Mouse (Mus musculus): ENCODE results near the gene Zmynd11.

Gene Zmynd11

GRCm38 (mm10) chr13:9656613-9657012 is 108.5 kb downstream of the Zmynd11 start:
- DNase-seq (ENCODE audit: low read depth): no peak

GRCm38 (mm10) chr13:9653018-9653417 is 112.1 kb downstream of the Zmynd11 start:
- no peak for DNase-seq (ENCODE audit: low read depth)

GRCm38 (mm10) chr13:9650580-9650979 is 114.5 kb downstream of the Zmynd11 start:
- no peak for DNase-seq (ENCODE audit: low read depth)

GRCm38 (mm10) chr13:9649894-9650293 is 115.2 kb downstream of the Zmynd11 start:
- no peak for DNase-seq (ENCODE audit: low read depth)

GRCm38 (mm10) chr13:9648716-9649115 is 116.4 kb downstream of the Zmynd11 start:
- DNase-seq (ENCODE audit: low read depth): no peak

- DNase-seq (ENCODE audit: low read depth): no peak
Observed at GRCm38 (mm10) chr13:9637949-9638348, 127.2 kb downstream of the Zmynd11 start.

GRCm38 (mm10) chr13:9636505-9636904 is 128.6 kb downstream of the Zmynd11 start:
- peak; percentile 15 for DNase-seq (ENCODE audit: low read depth)

- no peak for DNase-seq (ENCODE audit: low read depth)
Observed at GRCm38 (mm10) chr13:9635951-9636350, 129.2 kb downstream of the Zmynd11 start.
